Mouse (Mus musculus) embryonic fibroblast, embryonic 13.5 days (primary cell): ENCODE results near the gene Olfr424.

Experiments used
- CTCF ChIP-seq: IDR thresholded peaks from 2 replicates; pipeline ENCODE4 v1.5.1; 2011; ENCODE audit warnings: mild to moderate bottlenecking, control low read depth, low read length, moderate library complexity, borderline replicate concordance; ENCODE audit not compliant: insufficient read depth
- POLR2A ChIP-seq: IDR thresholded peaks from 2 replicates; pipeline ENCODE4 v1.6.1; 2011; ENCODE audit warnings: low read depth, mild to moderate bottlenecking, control low read depth, low read length, moderate library complexity

DNA sequence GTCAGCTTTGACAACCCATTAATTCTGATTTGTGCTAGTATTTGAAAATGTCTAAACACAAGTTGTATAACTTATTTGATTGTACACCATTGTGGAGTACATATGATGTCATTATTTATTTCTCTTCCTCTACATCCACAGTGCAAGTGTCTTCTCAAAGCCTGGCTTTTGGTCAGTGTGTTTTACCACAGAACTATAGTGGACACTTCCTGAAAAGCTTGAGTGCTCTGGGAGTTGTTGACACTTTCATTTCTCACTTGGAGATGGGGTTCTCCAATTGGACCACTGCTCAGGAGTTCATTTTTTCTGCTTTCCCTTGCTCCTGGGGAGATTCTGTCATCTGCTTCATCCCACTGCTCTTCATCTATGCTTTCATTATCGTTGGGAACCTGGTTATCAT is 27.2 kb downstream of the Olfr424 start:
- TF ChIP-seq CTCF: no peak
- no peak for TF ChIP-seq POLR2A
